Mouse (Mus musculus) liver, embryonic 12.5 days (tissue): ENCODE measurements around the gene Trappc6a. TPM values are rescaled to one million over a fixed set of nuclear protein-coding genes. Genes with fewer than 3 reads are reported as not detected.
"Not testable (repeated sequence)": the region's sequence is repeated elsewhere in the genome, so short reads cannot be mapped to it uniquely, and the experiment has no call there.

Experiments
- ATAC-seq: fragments of 200-750 bp; cut with Nextera tagmentation; 2 replicates; pipeline ENCODE4 v1.8.0; 2017; ENCODE audit warnings: moderate number of reproducible peaks, mild to moderate bottlenecking, moderate library complexity
- H3K27ac ChIP-seq: fragments of 300-500 bp; sonication (generic); 2 replicates; pipeline ENCODE4 v1.5.1; 2016; ENCODE audit warnings: mild to moderate bottlenecking
- H3K27me3 ChIP-seq: fragments of 300-500 bp; sonication (generic); replicated peaks from 2 replicates; pipeline ENCODE4 v1.6.1; 2016; ENCODE audit warnings: mild to moderate bottlenecking, moderate library complexity
- H3K36me3 ChIP-seq: fragments of 300-500 bp; sonication (generic); 2 replicates; pipeline ENCODE4 v1.6.1; 2016; ENCODE audit warnings: mild to moderate bottlenecking, moderate library complexity
- H3K4me1 ChIP-seq: fragments of 300-500 bp; sonication (generic); 2 replicates; pipeline ENCODE4 v1.6.1; 2016
- H3K4me2 ChIP-seq: fragments of 300-500 bp; sonication (generic); 2 replicates; pipeline ENCODE4 v1.6.1; 2016; ENCODE audit warnings: mild to moderate bottlenecking, moderate library complexity
- H3K4me3 ChIP-seq: fragments of 300-500 bp; sonication (generic); 2 replicates; pipeline ENCODE4 v1.5.1; 2016; ENCODE audit warnings: mild to moderate bottlenecking, moderate library complexity
- H3K9ac ChIP-seq: fragments of 300-500 bp; sonication (generic); 2 replicates; pipeline ENCODE4 v1.6.1; 2016; ENCODE audit warnings: mild to moderate bottlenecking, moderate library complexity
- H3K9me3 ChIP-seq: fragments of 300-500 bp; sonication (generic); replicated peaks from 2 replicates; pipeline ENCODE4 v1.6.1; 2016; ENCODE audit warnings: mild to moderate bottlenecking, moderate library complexity
- WGBS: fragments of 180-500 bp; shearing (Covaris S2); methylation state at CpG from one replicate; pipeline ENCODE4 v1.1.7; 2016; ENCODE audit not compliant: insufficient replicate concordance; 5-methylcytosine and 5-hydroxymethylcytosine counted together
- polyA plus RNA-seq: library from polyadenylated mRNA; unstranded; fragments of >200 nt; fragmentation: Nextera tagmentation; extraction: Ambion mirVana; gene quantifications from 2 replicates; pipeline ENCODE4 v1.2.1, GENCODE M21; 2016

The Trappc6a gene
- polyA plus RNA-seq, 1 experiment from 2014 or later: 68.4 TPM

DNA sequence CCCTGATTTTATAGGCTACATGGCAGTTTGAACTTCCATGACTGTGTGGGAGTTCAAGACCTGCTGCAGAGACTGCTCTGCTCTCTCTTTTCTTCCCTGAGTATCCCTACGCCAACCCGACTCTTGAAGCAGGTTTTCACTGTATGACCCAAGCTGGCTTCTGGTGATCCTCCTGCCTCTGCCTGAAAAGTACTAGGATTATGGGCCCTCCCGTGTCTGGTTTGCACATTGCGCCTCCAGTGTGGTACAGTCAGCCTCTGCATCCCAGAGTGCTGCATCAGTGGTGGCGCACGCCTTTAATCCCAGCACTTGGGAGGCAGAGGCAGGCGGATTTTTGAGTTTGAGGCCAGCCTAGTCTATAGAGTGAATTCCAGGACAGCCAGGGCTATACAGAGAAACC is 1.6 kb downstream of the Trappc6a start:
- 86% methylated on average over 7 of the region's 7 CpGs for WGBS
- no peaks in the 10 kb centered on the region for H3K9me3 ChIP-seq
- H3K36me3 ChIP-seq: peaks cover 6% of the 10 kb centered on the region
- peaks cover 33% of the 10 kb centered on the region for H3K4me1 ChIP-seq
- ATAC-seq: no peak
- H3K9ac ChIP-seq: peak overlapping the region; percentile 78; the same call in 1 of the 2 replicates
- peak overlapping the region; percentile 71 for H3K4me3 ChIP-seq
- peak overlapping the region; percentile 99 for H3K4me2 ChIP-seq
- no peaks in the 10 kb centered on the region for H3K27me3 ChIP-seq
- H3K27ac ChIP-seq: peak overlapping the region; percentile 84; the same call in 1 of the 2 replicates

DNA sequence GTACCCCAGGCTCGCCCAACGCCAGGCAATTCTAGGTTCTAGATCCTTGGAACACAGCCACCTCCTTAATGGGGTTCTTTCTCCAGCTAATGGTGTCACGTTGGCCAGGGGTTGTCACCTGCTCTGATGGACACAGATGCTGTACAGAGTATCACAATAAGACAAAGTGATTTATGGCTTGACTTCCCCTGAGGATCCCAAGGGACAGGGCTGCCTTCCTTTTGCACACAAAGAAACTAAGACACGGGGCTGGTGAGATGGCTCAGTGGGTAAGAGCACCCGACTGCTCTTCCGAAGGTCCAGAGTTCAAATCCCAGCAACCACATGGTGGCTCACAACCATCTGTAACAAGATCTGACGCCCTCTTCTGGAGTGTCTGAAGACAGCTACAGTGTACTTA is 3.7 kb downstream of the Trappc6a start:
- not testable (repeated sequence) for ATAC-seq, H3K4me2 ChIP-seq, H3K9ac ChIP-seq, H3K36me3 ChIP-seq, H3K4me3 ChIP-seq, H3K9me3 ChIP-seq, H3K27ac ChIP-seq
- 75% methylated on average over 6 of the region's 7 CpGs for WGBS
- H3K27me3 ChIP-seq: peaks cover 15% of the 10 kb centered on the region
- H3K4me1 ChIP-seq: peaks cover 25% of the 10 kb centered on the region

DNA sequence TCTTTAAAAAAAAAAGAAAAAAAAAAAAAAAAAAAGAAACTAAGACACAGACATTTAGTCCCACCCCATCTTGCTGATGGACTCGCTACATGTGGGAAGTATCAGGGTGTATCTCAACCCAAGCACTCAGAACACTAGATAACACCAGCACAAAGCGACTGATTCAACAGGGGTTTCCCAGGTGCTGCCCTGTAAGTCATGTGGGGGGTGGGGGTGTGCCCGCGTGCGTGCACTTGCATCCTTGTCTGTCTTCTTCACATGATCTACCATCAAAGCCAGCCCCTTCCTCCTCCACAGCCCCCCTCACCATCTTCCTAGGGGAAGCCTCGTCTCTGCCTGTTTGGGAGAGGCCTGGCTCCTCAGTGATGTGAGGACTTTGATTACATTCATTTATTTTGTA is 4.2 kb downstream of the Trappc6a start:
- Histone ChIP-seq H3K27ac (no peak overlapping the region), H3K36me3 (peaks cover 6% of the 10 kb centered on the region), H3K9ac (no peak overlapping the region), H3K27me3 (peaks cover 19% of the 10 kb centered on the region), H3K9me3 (no peaks in the 10 kb centered on the region), H3K4me1 (peaks cover 21% of the 10 kb centered on the region), H3K4me3 (no peak overlapping the region), H3K4me2 (no peak overlapping the region)
- no peak for ATAC-seq
- WGBS: 64% methylated on average over 6 of the region's 6 CpGs

DNA sequence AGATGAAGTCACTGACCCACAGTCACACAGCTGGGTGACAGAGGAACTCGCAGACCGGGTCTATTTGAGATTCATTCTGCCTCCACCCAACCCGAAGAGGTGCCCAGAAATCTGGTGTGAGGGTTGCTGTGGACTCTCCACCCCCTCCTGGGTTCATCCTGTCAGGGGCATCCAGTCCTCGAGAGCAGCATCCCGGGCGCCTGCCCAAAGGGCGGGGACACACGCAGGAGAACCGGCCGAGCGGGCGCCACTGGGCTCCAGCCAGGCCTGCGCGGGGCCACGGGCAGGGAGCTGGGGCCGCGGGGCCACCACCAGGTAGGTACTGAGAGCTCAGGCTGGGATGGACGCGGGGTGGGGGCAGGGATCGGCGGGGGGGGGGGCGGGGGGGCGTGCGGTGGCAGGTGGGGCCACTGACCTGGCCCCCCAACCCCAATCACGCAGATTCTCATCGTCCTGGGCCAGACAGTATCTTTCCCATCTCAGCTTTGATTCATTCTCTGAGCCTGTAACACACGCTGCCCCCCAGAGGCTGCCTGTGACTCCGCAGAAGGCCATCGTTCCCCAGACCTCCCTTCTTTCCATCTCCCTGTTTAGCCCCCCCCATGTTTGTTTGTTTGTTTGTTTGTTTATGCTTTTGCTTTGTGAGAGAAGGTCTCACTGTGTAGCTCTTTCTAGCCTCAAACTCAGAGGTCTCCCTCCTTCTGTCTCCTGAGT is 9.6 kb downstream of the Trappc6a start, which contains the start of gene Nkpd1:
Gene Nkpd1 (plus strand): TSS at position 187 of the 714 bp plus-strand sequence.
- Histone ChIP-seq H3K4me2 (peak within 1 kb of the TSS; percentile 39), H3K4me3 (no peak within 1 kb of the TSS), H3K4me1 (peaks cover 12% of the 10 kb centered on the region), H3K9ac (no peak within 1 kb of the TSS), H3K36me3 (no peaks in the 10 kb centered on the region), H3K27me3 (peaks cover 74% of the 10 kb centered on the region), H3K9me3 (no peaks in the 10 kb centered on the region), H3K27ac (no peak within 1 kb of the TSS)
- ATAC-seq: no peak
- 4% methylated on average over 24 of the region's 29 CpGs for WGBS

DNA sequence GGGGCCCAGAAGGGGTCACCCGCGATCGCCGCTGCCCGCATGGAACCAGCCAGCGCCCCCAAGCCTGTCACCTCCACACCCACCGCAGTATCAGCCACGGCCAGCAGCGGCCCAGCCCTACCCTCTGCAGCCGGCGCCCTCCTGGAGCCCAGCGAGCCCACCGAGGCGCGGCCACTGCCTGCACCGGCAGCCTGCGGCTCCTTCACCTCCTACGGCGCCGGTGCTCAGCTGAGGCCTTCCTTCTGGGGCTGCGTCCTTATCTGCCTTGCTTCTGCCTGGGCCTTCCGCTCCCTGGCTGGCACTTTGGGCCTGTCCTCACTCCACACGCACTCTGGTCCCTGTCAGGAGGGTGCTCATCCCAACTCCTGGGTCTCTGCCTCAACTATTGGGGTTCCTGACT is 11.8 kb downstream of the Trappc6a start:
- under 1% methylated on average over 23 of the region's 23 CpGs for WGBS
- Histone ChIP-seq H3K36me3 (no peaks in the 10 kb centered on the region), H3K27me3 (peaks cover 96% of the 10 kb centered on the region), H3K4me3 (peak overlapping the region; percentile 33), H3K4me1 (peaks cover 30% of the 10 kb centered on the region), H3K9ac (peak overlapping the region; percentile 36; the same call in 1 of the 2 replicates), H3K9me3 (no peaks in the 10 kb centered on the region), H3K27ac (no peak overlapping the region), H3K4me2 (peak overlapping the region; percentile 63)
- ATAC-seq: no peak

DNA sequence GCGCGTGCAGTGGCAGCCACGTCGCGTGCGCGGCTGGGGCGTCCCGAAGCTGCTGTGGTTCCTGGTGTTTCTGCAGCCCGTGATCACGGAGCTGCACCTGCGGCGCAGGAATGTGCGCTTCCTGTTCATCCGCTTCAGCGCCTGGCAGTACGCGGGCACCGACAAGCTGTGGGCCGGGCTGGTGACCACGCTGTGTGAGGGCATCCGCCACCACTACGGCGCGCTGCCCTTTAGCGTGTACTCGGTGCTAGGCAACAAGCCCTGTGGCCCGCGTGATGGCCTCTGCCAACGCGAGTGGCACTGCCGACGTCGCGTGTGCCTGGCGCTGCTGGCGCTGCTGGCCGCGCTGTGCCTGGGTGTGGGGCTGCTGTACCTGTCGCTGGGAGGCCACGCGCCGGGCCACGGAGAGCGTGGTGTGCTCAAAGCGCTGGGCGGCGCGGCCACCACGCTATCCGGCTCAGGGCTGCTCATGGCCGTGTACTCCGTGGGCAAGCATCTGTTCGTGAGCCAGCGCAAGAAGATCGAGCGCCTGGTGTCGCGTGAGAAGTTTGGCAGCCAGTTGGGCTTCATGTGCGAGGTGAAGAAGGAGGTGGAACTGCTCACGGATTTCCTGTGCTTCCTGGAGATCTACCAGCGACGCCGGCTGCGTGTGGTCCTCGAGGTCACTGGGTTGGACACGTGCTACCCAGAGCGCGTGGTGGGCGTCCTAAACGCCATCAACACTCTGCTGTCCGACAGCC is 15.0 kb downstream of the Trappc6a start:
- Histone ChIP-seq H3K27ac (no peak overlapping the region), H3K9ac (no peak overlapping the region), H3K4me2 (peak overlapping the region; percentile 67), H3K9me3 (no peaks in the 10 kb centered on the region), H3K36me3 (no peaks in the 10 kb centered on the region), H3K4me3 (peak overlapping the region; percentile 40), H3K27me3 (peaks cover 80% of the 10 kb centered on the region), H3K4me1 (peaks cover 30% of the 10 kb centered on the region)
- WGBS: 15% methylated on average over 72 of the region's 72 CpGs
- no peak for ATAC-seq

DNA sequence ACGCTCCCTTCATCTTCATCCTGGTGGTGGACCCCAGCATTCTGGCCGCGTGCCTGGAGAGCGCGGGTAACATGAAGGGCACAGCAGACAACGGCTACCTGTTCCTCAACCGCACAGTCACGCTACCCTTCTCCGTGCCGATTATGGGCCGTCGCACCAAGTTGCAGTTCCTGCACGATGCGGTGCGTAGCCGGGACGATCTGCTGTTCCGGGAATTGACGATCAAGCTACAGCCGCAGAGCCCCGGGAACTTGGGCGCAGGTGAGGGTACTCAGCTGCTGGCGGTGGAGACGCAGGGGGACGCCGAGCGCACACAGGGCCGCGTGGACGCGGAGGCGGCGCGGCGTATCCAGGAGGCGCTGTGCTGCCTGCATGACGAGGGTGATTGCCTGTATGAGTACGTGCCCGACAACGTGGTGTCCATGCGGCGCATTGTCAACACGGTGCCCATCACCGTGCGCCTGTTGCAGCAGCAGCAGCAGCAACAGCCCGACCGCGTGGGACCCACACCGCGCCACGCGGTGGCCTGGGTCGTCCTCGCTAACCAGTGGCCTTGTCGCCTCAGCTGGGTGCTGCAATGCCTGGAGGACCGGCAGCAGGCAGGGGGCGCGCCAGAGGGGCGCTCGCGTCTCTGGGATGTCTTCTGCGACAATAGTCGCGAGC is 15.7 kb downstream of the Trappc6a start:
- ATAC-seq: 0 out of 2 replicates have a peak, but pooled peaks have one; percentile 19
- Histone ChIP-seq H3K27me3 (peaks cover 73% of the 10 kb centered on the region), H3K36me3 (peaks cover under 1% of the 10 kb centered on the region), H3K9me3 (no peaks in the 10 kb centered on the region), H3K4me1 (peaks cover 30% of the 10 kb centered on the region), H3K9ac (no peak overlapping the region), H3K27ac (no peak overlapping the region), H3K4me2 (peak overlapping the region; percentile 67), H3K4me3 (peak overlapping the region; percentile 40)
- 2% methylated on average over 64 of the region's 64 CpGs for WGBS

DNA sequence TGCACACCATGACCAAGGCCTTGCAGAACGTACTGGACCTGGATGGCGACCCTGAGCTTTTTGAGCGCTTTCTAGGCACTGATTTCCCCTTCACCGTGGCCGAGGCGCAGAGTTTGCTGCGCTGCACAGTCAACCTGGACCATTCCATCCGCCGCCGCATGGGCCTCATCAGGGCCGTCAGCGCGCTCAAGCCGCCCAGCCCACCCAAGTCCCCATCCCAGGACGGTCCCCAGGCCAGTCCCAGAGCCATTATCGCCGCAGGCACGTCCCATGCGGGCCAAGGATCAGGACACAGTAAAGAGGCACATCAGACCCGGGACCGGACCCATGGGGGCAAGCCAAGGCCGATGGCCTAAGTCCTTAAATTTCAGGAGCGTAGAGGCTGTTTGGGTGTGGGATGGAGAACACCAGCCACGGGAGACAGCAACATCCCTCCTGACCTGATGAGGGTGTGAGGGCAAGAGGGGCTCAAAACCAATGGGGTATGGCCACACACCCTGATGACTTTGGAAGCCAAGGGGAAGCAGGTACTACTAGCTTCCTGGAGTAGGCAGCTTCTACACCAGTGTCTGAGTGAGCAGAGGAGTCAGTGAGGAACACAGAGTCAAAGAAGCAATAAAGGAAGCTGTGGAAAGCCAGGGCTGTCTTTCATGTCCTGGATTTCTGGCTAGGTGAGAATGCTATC is 16.4 kb downstream of the Trappc6a start:
- H3K4me3 ChIP-seq: peak overlapping the region; percentile 40
- H3K27me3 ChIP-seq: peaks cover 66% of the 10 kb centered on the region
- H3K36me3 ChIP-seq: peaks cover 7% of the 10 kb centered on the region
- 22% methylated on average over 24 of the region's 24 CpGs for WGBS
- no peaks in the 10 kb centered on the region for H3K9me3 ChIP-seq
- no peak overlapping the region for H3K9ac ChIP-seq
- ATAC-seq: 0 out of 2 replicates have a peak, but pooled peaks have one; percentile 8
- H3K4me2 ChIP-seq: peak overlapping the region; percentile 67
- H3K27ac ChIP-seq: no peak overlapping the region
- H3K4me1 ChIP-seq: peaks cover 29% of the 10 kb centered on the region

DNA sequence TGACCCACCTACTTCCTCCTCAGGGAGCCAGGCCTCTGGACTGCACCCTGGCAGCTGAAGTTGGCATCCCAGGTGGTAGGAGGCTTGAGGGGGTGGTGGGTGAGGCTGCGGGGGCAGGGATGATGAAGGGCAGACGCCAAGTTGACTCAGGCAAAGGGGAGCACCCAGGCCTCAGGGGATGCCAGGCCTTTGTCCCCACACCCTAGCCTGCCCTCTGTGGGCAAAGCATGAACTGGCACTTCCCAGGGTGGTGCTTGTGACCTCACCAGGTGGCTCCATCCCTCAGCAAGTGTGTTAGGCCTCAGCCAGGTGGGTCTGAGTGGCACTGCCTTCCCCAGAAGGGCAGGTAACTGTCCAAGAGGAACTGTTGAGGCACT is 16.9 kb downstream of the Trappc6a start:
- H3K9ac ChIP-seq: no peak overlapping the region
- H3K36me3 ChIP-seq: peaks cover 13% of the 10 kb centered on the region
- no peak for ATAC-seq
- no peak overlapping the region for H3K4me2 ChIP-seq
- no peak overlapping the region for H3K27ac ChIP-seq
- peaks cover 61% of the 10 kb centered on the region for H3K27me3 ChIP-seq
- no peak overlapping the region for H3K4me3 ChIP-seq
- peaks cover 24% of the 10 kb centered on the region for H3K4me1 ChIP-seq
- 57% methylated on average over 2 of the region's 2 CpGs for WGBS
- no peaks in the 10 kb centered on the region for H3K9me3 ChIP-seq

DNA sequence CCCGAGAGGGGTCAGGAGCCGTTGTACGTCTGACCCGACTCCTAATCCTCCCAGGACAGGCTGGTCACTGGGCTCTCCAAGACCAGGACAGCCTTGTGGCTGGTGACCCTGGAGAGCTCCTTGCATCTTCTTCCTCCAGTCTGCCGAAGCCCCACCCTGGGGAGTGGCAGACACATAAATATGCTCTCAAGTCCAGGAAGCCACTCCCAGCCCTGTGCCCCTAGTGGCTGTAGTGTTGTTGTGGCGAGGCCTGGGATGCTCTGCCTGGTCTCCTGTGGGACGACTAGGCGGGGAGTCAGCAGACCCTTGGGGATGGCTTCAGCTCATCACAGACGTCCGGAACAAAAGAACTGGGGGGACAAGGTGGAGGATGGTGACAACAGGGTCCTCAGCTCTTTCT is 22.9 kb downstream of the Trappc6a start:
- H3K27me3 ChIP-seq: peaks cover 1% of the 10 kb centered on the region
- H3K4me2 ChIP-seq: no peak overlapping the region
- H3K9ac ChIP-seq: no peak overlapping the region
- H3K4me1 ChIP-seq: no peaks in the 10 kb centered on the region
- WGBS: 82% methylated on average over 10 of the region's 10 CpGs
- no peak overlapping the region for H3K27ac ChIP-seq
- ATAC-seq: no peak
- H3K4me3 ChIP-seq: no peak overlapping the region
- no peaks in the 10 kb centered on the region for H3K9me3 ChIP-seq
- peaks cover 72% of the 10 kb centered on the region for H3K36me3 ChIP-seq

DNA sequence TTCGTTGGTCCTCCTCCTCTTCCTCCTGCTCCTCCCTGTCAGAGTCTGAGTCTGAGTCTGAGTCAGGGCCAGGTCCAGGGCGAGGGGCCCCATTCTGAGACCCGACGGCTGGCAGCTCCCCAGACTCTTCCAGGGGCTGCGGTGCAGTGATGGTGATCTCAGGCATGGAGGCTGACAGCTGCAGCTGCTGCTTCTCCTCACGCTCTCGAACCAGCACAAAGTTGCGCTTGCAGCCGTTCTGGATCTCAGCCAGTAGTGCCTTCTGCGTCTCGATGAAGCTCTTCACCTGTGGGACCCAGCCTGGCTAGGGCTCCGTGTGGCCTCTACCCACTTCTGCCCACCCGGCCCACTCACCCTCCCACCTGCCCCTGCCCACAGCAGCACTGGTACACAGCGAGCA is 24.0 kb downstream of the Trappc6a start:
- Histone ChIP-seq H3K4me3 (no peak overlapping the region), H3K36me3 (peaks cover 84% of the 10 kb centered on the region), H3K27ac (no peak overlapping the region), H3K27me3 (no peaks in the 10 kb centered on the region), H3K4me2 (no peak overlapping the region), H3K9ac (no peak overlapping the region), H3K9me3 (no peaks in the 10 kb centered on the region), H3K4me1 (no peaks in the 10 kb centered on the region)
- WGBS: 90% methylated on average over 14 of the region's 14 CpGs
- no peak for ATAC-seq
